Mouse (Mus musculus) left cerebral cortex, postnatal 36 days (tissue): ENCODE measurements around the gene Pom121. TPM values are rescaled to one million over a fixed set of nuclear protein-coding genes. Genes with fewer than 3 reads are reported as not detected.

Experiments
- microRNA-seq: library from miRNA; unstranded; fragments of <30 nt; microRNA quantifications from one replicate; pipeline ENCODE4 v1.2.0, GENCODE M21; 2022
- total RNA-seq, 2 experiments: library from RNA; stranded (reverse); gene quantifications; 2 replicates each; pipeline ENCODE4 v1.2.3; 2021

Pom121 gene
- total RNA-seq, 2 experiments from 2014 or later: 50.0 to 54.1 TPM

Small RNAs within 50 kb of the gene (microRNA-seq; reads per million reads assigned to microRNA genes)
- not detected for gene Mir7033

Other genes starting within 250 kb of the Pom121 start
- 10 to 100 TPM; 28.4 to 30.8 TPM for gene Tbl2, start 244.9 kb downstream of the Pom121 start, total RNA-seq
- gene Bcl7b, start 226.3 kb downstream of the Pom121 start, total RNA-seq: 10 to 100 TPM; 54.7 to 58.3 TPM
- gene Baz1b, start 207.3 kb downstream of the Pom121 start, total RNA-seq: 10 to 100 TPM; 60.9 to 85.3 TPM
- 1 to 10 TPM; 5.1 to 6.7 TPM for gene Fzd9, start 143.3 kb downstream of the Pom121 start, total RNA-seq
- not detected for gene Fkbp6, start 44.5 kb downstream of the Pom121 start, total RNA-seq
- not detected for gene Trim50, start 41.3 kb downstream of the Pom121 start, total RNA-seq
- 10 to 100 TPM; 16.9 to 21.0 TPM for gene Nsun5, start 24.6 kb downstream of the Pom121 start, total RNA-seq
- 10 to 100 TPM; 44.6 to 61.3 TPM for gene Hip1, start 150.6 kb upstream of the Pom121 start, total RNA-seq
- gene Ccl26, start 169.0 kb upstream of the Pom121 start, total RNA-seq: not detected
- gene Ccl24, start 178.5 kb upstream of the Pom121 start, total RNA-seq: under 1 TPM in 1 of 2 experiments, not detected in 1; 0.64 TPM
- gene Rhbdd2, start 238.1 kb upstream of the Pom121 start, total RNA-seq: 10 to 100 TPM; 77.2 to 90.2 TPM